Mouse (Mus musculus): ENCODE data around the gene Neurl4.
"Not testable (repeated sequence)": the region's sequence is repeated elsewhere in the genome, so short reads cannot be mapped to it uniquely, and the experiment has no call there.

Gene Neurl4

DNA sequence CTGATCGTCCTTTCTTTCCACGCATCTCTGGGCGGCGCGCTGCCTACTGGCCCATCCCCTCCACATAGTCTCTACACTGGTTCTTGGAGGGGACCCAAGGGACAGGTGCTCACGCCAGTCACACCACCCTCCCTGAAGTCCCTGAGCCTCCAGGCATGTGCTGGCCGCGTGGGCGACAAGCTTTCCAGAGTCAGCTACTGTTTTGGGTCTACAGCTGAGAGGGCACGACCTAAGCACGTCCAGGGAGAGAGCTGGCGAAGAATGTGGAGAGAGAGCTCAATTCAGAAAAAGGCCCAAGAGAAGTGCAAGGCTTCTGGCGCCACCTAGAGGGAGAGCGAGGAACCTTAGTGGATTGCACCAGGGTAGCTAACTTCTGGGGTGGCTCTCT is 47.9 kb downstream of the Neurl4 start:
- peak; percentile 88 to 96 for DNase-seq (ENCODE audit: inconsistent age in 2 of 2, low spot score in 1 of 2)

DNA sequence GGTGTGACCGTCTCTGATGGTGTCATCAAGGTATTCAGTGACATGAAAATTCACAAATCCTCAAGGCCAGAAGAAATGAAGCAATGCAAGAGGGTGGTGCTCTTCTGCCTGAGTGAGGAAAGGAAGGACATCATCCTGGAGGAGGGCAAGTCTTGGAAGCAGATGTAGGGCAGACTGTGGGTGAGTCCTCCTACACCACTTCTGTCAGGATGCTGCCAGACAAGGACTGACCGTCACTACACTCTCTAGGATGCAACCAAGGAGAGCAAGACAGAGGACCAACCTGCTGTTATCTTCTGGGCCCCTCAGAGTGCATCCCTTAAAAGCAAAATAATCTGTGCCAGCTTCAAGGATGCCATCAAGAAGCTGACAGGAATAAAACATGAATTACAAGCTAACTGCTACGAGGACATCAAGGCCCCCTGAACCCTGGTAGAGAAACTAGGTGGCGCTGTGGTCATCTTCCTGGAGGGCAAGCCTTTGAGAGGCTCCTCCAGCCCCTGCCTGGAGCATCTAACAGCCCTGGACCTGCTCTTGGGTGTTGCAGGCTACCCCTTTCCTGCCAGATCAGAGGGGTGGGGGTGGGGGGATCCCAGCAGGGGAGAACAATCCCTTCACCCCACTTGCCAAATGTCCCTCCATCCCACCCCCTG is 50.1 kb downstream of the Neurl4 start:
- peak in 1 of 2 experiments; percentile 69 for DNase-seq (ENCODE audit: inconsistent age in 2 of 2, low spot score in 1 of 2)

DNA sequence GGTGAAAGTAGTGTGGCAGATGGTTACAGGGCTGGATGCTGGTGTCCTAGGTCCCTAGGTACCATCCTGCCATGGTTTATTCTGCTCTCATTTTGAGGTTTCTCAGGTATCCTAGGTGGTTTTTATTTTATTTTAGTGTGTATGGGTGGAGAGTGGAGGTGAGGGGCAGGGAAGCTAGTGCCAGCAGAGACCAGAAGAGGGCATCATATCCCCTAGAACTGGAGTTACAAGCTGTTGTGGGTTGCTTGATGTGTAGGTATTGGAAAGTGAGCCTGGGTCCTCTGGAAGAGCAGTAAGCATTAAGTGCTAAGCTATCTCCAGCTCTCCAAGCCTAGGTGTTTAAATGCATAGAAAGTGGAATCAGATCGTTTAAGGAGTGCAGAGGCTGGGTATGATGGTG is 51.4 kb downstream of the Neurl4 start:
- DNase-seq (ENCODE audit: inconsistent age in 2 of 2, low spot score in 1 of 2), result no peak

DNA sequence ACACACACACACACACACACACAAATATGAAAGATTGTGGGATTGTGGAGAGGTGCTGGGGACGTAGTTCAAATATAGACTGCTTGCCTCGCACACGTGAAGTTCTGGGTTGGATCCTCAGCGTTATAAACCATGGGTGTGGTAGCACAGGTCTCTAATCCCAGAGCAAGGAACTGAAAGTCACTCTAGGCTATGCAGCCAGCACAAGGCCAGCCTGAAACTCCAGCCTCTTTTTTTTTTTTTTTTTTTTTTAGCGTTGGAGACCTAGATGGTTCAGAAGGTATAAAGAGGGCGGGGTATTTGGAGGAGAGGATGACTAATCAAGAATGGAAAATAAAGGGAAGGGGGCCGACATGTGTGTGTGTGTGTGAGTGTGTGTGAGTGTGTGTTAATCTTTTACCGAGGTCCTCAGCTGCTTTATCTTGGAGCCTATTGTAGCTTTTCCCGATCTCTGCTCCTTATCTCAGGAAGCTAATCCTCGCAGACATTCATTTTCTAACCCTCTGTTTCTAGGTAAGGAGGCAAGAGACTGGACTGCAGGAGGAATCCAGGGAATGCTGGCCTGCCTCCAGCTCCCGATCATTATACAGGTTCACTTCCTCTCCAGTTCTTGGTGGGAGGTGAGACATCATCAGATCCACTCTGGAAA is 52.5 kb downstream of the Neurl4 start:
- DNase-seq (ENCODE audit: inconsistent age in 2 of 2, low spot score in 1 of 2), result no peak

DNA sequence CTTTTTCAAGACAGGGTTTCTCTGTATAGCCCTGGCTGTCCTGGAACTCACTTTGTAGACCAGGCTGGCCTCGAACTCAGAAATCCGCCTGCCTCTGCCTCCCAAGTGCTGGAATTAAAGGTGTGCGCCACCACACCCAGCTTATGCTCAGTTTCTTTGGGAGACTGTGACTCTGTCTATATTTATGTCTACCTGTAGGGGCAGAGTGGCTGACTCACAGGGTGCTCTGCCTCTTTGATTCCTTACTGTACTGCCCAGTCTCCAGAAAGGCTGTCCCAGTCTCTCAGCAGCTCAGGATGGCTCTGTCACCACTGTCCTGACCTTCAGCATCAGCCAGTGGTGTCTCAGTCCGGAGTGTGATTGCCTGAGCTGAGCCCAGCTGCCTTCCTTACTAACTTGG is 54.7 kb downstream of the Neurl4 start:
- not testable (repeated sequence) for DNase-seq (ENCODE audit: inconsistent age in 2 of 2, low spot score in 1 of 2)

DNA sequence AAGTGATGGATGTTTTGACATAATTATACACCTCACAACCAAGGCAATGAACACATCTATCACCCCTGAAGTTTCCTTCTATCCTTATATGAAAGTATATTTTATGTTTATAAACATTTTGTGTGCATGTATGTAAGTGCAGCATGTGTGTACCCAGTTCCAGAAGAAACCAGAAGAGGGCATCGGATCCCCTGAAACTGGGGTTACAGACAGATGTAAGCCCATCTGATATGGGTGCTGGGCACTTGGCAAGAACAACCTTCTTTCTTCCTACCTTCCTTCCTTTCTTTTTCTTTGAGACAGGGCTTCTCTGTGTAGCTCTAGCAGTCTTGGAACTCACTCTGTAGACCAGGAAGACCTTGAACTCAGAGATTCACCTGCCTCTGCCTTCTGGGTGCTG is 55.3 kb downstream of the Neurl4 start:
- DNase-seq (ENCODE audit: inconsistent age in 2 of 2, low spot score in 1 of 2), result peak in 1 of 2 experiments; percentile 45

DNA sequence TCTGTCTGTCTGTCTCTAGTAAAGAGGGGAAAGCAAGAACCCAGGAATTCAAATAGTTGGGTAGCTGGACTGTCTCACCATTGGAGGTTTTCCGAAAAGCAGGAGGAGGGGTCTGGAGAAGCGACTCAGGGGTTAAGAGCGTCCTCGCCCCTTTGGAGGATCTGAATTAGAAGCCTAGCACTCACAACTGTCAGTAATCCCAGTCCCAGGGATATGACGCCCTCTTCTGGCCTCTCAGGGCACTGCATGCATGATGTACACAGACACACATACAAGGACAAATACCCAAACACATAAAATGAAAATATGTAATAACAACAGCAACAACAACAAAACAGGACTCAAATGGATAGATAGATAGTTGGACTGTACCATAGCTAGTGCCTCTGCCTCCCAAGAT is 59.7 kb downstream of the Neurl4 start:
- DNase-seq (ENCODE audit: inconsistent age in 2 of 2, low spot score in 1 of 2), result peak in 1 of 2 experiments; percentile 23

DNA sequence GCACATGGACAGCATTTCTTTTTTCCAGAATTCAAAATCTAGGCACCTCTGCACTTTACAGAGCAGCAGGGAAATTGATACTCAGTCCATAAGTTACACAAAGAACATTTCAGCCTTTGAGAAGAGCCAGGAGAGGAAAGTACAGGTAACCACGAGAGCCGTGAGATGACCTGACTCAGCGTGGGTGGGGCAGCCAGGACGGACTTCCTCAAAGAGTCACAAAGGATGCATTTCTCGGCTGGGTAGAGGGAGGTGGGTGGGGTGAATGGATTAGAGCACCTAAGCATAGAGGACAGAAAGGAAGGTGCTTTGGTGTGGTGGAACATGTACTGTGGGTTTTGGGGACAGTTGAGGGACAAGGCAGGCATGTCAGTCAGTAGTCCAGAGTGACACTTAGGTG is 61.0 kb downstream of the Neurl4 start:
- no peak for DNase-seq (ENCODE audit: inconsistent age in 2 of 2, low spot score in 1 of 2)

Measured in adrenal gland, adult (tissue).